Mouse (Mus musculus) kidney, adult 2 months (tissue): ENCODE data around the gene Trpc3.
"Not testable (repeated sequence)": the region's sequence is repeated elsewhere in the genome, so short reads cannot be mapped to it uniquely, and the experiment has no call there.

ENCODE experiments used
- CTCF ChIP-seq: fragments of 200-500 bp; conservative IDR thresholded peaks from 2 replicates; pipeline ENCODE4 v1.5.1; 2011; ENCODE audit warnings: low read depth, mild to moderate bottlenecking, control low read depth, low read length, moderate library complexity, mixed read lengths; ENCODE audit not compliant: insufficient read depth, insufficient read length
- POLR2A ChIP-seq: fragments of 200-500 bp; IDR thresholded peaks from one replicate; pipeline ENCODE4 v1.6.1; 2011; ENCODE audit warnings: low read depth, low read length, control low read depth

GRCm38 (mm10) chr3:36599773-36600172, 90.2 kb downstream of the Trpc3 start:
- not testable (repeated sequence) for TF ChIP-seq CTCF, POLR2A
